Mouse (Mus musculus): ENCODE data around the gene Ascl4.

GRCm38 (mm10) chr10:85972915-85973314 is 45.4 kb downstream of the Ascl4 start:
- no peak for TF ChIP-seq CTCF (IDR thresholded peaks at IDR 0.05; ENCODE audit: low read depth)
- no peak for TF ChIP-seq EP300 (IDR thresholded peaks at IDR 0.05; ENCODE audit: low read depth)

Data from liver, embryonic 14.5 days (tissue).